Mouse (Mus musculus) hindbrain, embryonic 16.5 days (tissue): Measurements from ENCODE around the gene Dock1. TPM values are rescaled to one million over a fixed set of nuclear protein-coding genes. Genes with fewer than 3 reads are reported as not detected.
A peak's percentile ranks its signal among the peaks of the same experiment; 100 is the strongest.

Source experiments
- ATAC-seq: fragments of 200-750 bp; cut with Nextera tagmentation; 2 replicates; pipeline ENCODE4 v1.8.0; 2017; ENCODE audit warnings: moderate TSS enrichment, moderate library complexity
- H3K27ac ChIP-seq: fragments of 300-500 bp; sonication (generic); 2 replicates; pipeline ENCODE4 v1.5.1; 2014; ENCODE audit warnings: low read depth, mild to moderate bottlenecking, control low read depth, low read length, moderate library complexity
- H3K27me3 ChIP-seq: fragments of 300-500 bp; sonication (generic); replicated peaks from 2 replicates; pipeline ENCODE4 v1.6.1; 2014; ENCODE audit warnings: low read length; ENCODE audit not compliant: control insufficient read depth, insufficient read depth
- H3K36me3 ChIP-seq: fragments of 300-500 bp; sonication (generic); 2 replicates; pipeline ENCODE4 v1.6.1; 2014; ENCODE audit warnings: mild to moderate bottlenecking, low read length, moderate library complexity, mixed read lengths; ENCODE audit not compliant: control insufficient read depth, insufficient read depth
- H3K4me1 ChIP-seq: fragments of 300-500 bp; sonication (generic); 2 replicates; pipeline ENCODE4 v1.6.1; 2014; ENCODE audit warnings: low read depth, low read length; ENCODE audit not compliant: control insufficient read depth, insufficient read depth
- H3K4me2 ChIP-seq: fragments of 300-500 bp; sonication (generic); 2 replicates; pipeline ENCODE4 v1.6.1; 2014; ENCODE audit warnings: mild to moderate bottlenecking, low read length, control low read depth, moderate library complexity
- H3K4me3 ChIP-seq: fragments of 300-500 bp; sonication (generic); 2 replicates; pipeline ENCODE4 v1.5.1; 2014; ENCODE audit warnings: mild to moderate bottlenecking, low read length, control low read depth, moderate library complexity
- H3K9ac ChIP-seq: fragments of 300-500 bp; sonication (generic); 2 replicates; pipeline ENCODE4 v1.6.1; 2014; ENCODE audit warnings: low read depth, mild to moderate bottlenecking, control low read depth, low read length, moderate library complexity
- H3K9me3 ChIP-seq: fragments of 300-500 bp; sonication (generic); 2 replicates; pipeline ENCODE4 v1.6.1; 2014; ENCODE audit warnings: mild to moderate bottlenecking, low read length, moderate library complexity; ENCODE audit not compliant: control insufficient read depth
- WGBS: fragments of 180-500 bp; shearing (Covaris S2); extraction: QIAGEN DNeasy Blood & Tissue Kit; methylation state at CpG from one replicate; pipeline ENCODE4 v1.1.7; 2014; 5-methylcytosine and 5-hydroxymethylcytosine counted together
- polyA plus RNA-seq: library from polyadenylated mRNA; unstranded; fragments of >200 nt; fragmentation: Nextera tagmentation; extraction: Ambion mirVana; gene quantifications from 2 replicates; pipeline ENCODE4 v1.2.1, GENCODE M21; 2015

Dock1 gene
- polyA plus RNA-seq, 1 experiment from 2014 or later = 8.9 TPM

GRCm38 (mm10) chr7:135165155-135165554, 494.7 kb downstream of the Dock1 start:
- H3K4me1 ChIP-seq = no peaks in the 10 kb centered on the region
- H3K27me3 ChIP-seq = no peaks in the 10 kb centered on the region
- no peak overlapping the region for H3K27ac ChIP-seq
- no peak overlapping the region for H3K4me3 ChIP-seq
- no peak overlapping the region for H3K4me2 ChIP-seq
- no peaks in the 10 kb centered on the region for H3K36me3 ChIP-seq
- H3K9ac ChIP-seq = no peak overlapping the region
- no peak; the same call in 1 of the 2 replicates for ATAC-seq
- no peaks in the 10 kb centered on the region for H3K9me3 ChIP-seq
- 32% methylated on average over 3 of the region's 3 CpGs for WGBS

- H3K4me1 ChIP-seq = peaks cover 5% of the 10 kb centered on the region; the same call in 1 of the 2 replicates
- no peak overlapping the region for H3K27ac ChIP-seq
- no peaks in the 10 kb centered on the region for H3K9me3 ChIP-seq
- 73% methylated on average over 4 of the region's 4 CpGs for WGBS
- no peaks in the 10 kb centered on the region for H3K36me3 ChIP-seq
- H3K27me3 ChIP-seq = no peaks in the 10 kb centered on the region
- H3K9ac ChIP-seq = no peak overlapping the region
- no peak for ATAC-seq
- no peak overlapping the region for H3K4me2 ChIP-seq
- no peak overlapping the region for H3K4me3 ChIP-seq
Observed at GRCm38 (mm10) chr7:135169936-135170335, 499.5 kb downstream of the Dock1 start.

- Histone ChIP-seq H3K4me2 (no peak overlapping the region), H3K4me3 (no peak overlapping the region), H3K27me3 (no peaks in the 10 kb centered on the region), H3K9me3 (no peaks in the 10 kb centered on the region), H3K4me1 (peaks cover 5% of the 10 kb centered on the region; the same call in 1 of the 2 replicates), H3K27ac (no peak overlapping the region), H3K36me3 (no peaks in the 10 kb centered on the region), H3K9ac (no peak overlapping the region)
- ATAC-seq = peak; percentile 70; the same call in 1 of the 2 replicates
- WGBS = 53% methylated on average over 9 of the region's 9 CpGs
Observed at GRCm38 (mm10) chr7:135172219-135172618, 501.8 kb downstream of the Dock1 start.

GRCm38 (mm10) chr7:135194190-135194589, 523.7 kb downstream of the Dock1 start:
- H3K27ac ChIP-seq = no peak overlapping the region
- ATAC-seq = no peak
- H3K4me1 ChIP-seq = no peaks in the 10 kb centered on the region
- H3K4me3 ChIP-seq = no peak overlapping the region
- H3K27me3 ChIP-seq = no peaks in the 10 kb centered on the region
- H3K9ac ChIP-seq = no peak overlapping the region
- 94% methylated on average over 3 of the region's 3 CpGs for WGBS
- no peak overlapping the region for H3K4me2 ChIP-seq
- H3K9me3 ChIP-seq = no peaks in the 10 kb centered on the region
- H3K36me3 ChIP-seq = no peaks in the 10 kb centered on the region

- ATAC-seq = no peak
- Histone ChIP-seq H3K4me2 (no peak overlapping the region), H3K27me3 (no peaks in the 10 kb centered on the region), H3K9me3 (no peaks in the 10 kb centered on the region), H3K36me3 (no peaks in the 10 kb centered on the region), H3K9ac (no peak overlapping the region), H3K4me1 (no peaks in the 10 kb centered on the region), H3K27ac (no peak overlapping the region), H3K4me3 (no peak overlapping the region)
- WGBS = 90% methylated on average over 2 of the region's 2 CpGs
Observed at GRCm38 (mm10) chr7:135195631-135196030, 525.2 kb downstream of the Dock1 start.

GRCm38 (mm10) chr7:135196828-135197227, 526.4 kb downstream of the Dock1 start:
- Histone ChIP-seq H3K27me3 (no peaks in the 10 kb centered on the region), H3K4me1 (no peaks in the 10 kb centered on the region), H3K4me3 (no peak overlapping the region), H3K9me3 (no peaks in the 10 kb centered on the region), H3K9ac (no peak overlapping the region), H3K36me3 (no peaks in the 10 kb centered on the region), H3K4me2 (no peak overlapping the region), H3K27ac (no peak overlapping the region)
- 93% methylated on average over 10 of the region's 10 CpGs for WGBS
- ATAC-seq = no peak

- H3K4me1 ChIP-seq = no peaks in the 10 kb centered on the region; the same call in 1 of the 2 replicates
- no peaks in the 10 kb centered on the region for H3K27me3 ChIP-seq
- H3K4me2 ChIP-seq = no peak overlapping the region
- no peaks in the 10 kb centered on the region for H3K9me3 ChIP-seq
- no peaks in the 10 kb centered on the region for H3K36me3 ChIP-seq
- H3K4me3 ChIP-seq = no peak overlapping the region
- H3K9ac ChIP-seq = no peak overlapping the region
- H3K27ac ChIP-seq = no peak overlapping the region
- ATAC-seq = 0 out of 2 replicates have a peak, but pooled peaks have one; percentile 60
Observed at GRCm38 (mm10) chr7:135203920-135204319, 533.5 kb downstream of the Dock1 start.

- no peak overlapping the region for H3K27ac ChIP-seq
- H3K4me3 ChIP-seq = no peak overlapping the region
- no peak overlapping the region for H3K9ac ChIP-seq
- no peaks in the 10 kb centered on the region for H3K9me3 ChIP-seq
- no peaks in the 10 kb centered on the region for H3K27me3 ChIP-seq
- H3K4me1 ChIP-seq = no peaks in the 10 kb centered on the region; the same call in 1 of the 2 replicates
- WGBS = 72% methylated on average over 5 of the region's 5 CpGs
- ATAC-seq = no peak
- no peak overlapping the region for H3K4me2 ChIP-seq
- H3K36me3 ChIP-seq = no peaks in the 10 kb centered on the region
Observed at GRCm38 (mm10) chr7:135205111-135205510, 534.7 kb downstream of the Dock1 start.

- Histone ChIP-seq H3K4me2 (no peak overlapping the region), H3K27me3 (no peaks in the 10 kb centered on the region), H3K4me3 (no peak overlapping the region), H3K9me3 (no peaks in the 10 kb centered on the region), H3K27ac (no peak overlapping the region), H3K9ac (no peak overlapping the region), H3K4me1 (no peaks in the 10 kb centered on the region; the same call in 1 of the 2 replicates), H3K36me3 (no peaks in the 10 kb centered on the region)
- WGBS = 74% methylated on average over 6 of the region's 6 CpGs
- ATAC-seq = no peak
Observed at GRCm38 (mm10) chr7:135208947-135209567, 538.6 kb downstream of the Dock1 start.
